In genomic region chr2:155691723-155692493, GRCm38 (mm10) we compare ENCODE assay signal across 8 mouse cellular contexts. TPM values are rescaled to one million over a fixed set of nuclear protein-coding genes. Genes with fewer than 3 reads are reported as not detected.
DNase-seq lines count a peak whose midpoint lies in the region; ATAC-seq and TF ChIP-seq lines count a peak whose summit lies in the region.

Gene Trpc4ap (minus strand): TSS chr2:155692384.

- TF ChIP-seq RAD21 in CH12.LX (IDR thresholded peaks at IDR 0.05; ENCODE audit: low read depth, low read length): peak; percentile 28

- in situ Hi-C loops in CH12.LX (cut with MboI; ENCODE audit: low pct_ligation_motif_present, low pct_unique_long_range_greater_than_20kb, low sequenced_read_pairs): loop anchor here (25.0 kb wide), 1 partner anchor 245 kb away; the partner anchor contains the start of genes Gdf5, Gm15557 and Uqcc1

- H3K27me3 ChIP-seq in CH12.LX (replicated peaks): no peaks in the 10 kb centered on the region
- H3K27me3 ChIP-seq in forebrain, embryonic 12.5 days: no peaks in the 10 kb centered on the region
- no peaks in the 10 kb centered on the region for H3K27me3 ChIP-seq in heart, postnatal 0 days (ENCODE audit: control insufficient read depth, insufficient read depth, low read length)
- no peaks in the 10 kb centered on the region for H3K27me3 ChIP-seq in liver, embryonic 16.5 days (ENCODE audit: control insufficient read depth, insufficient read depth, low read depth, low read length)
- no peaks in the 10 kb centered on the region for H3K27me3 ChIP-seq in neural tube, embryonic 13.5 days
- H3K27me3 ChIP-seq in testis, adult 2 months (ENCODE audit: control insufficient read depth, insufficient read depth, low read length): no peaks in the 10 kb centered on the region

- peaks cover 2 to 37% of the 10 kb centered on the region in 2 experiments; a peak in 2 of 4 replicates for H3K4me1 ChIP-seq in CH12.LX (ENCODE audit: control insufficient read depth in 1 of 2, insufficient read depth in 2 of 2)
- peaks cover 22% of the 10 kb centered on the region for H3K4me1 ChIP-seq in forebrain, embryonic 12.5 days
- H3K4me1 ChIP-seq in heart, postnatal 0 days (ENCODE audit: control insufficient read depth, insufficient read depth): peaks cover 10% of the 10 kb centered on the region
- H3K4me1 ChIP-seq in liver, embryonic 16.5 days (ENCODE audit: control insufficient read depth, low read depth, low read length): peaks cover 12% of the 10 kb centered on the region
- H3K4me1 ChIP-seq in neural tube, embryonic 13.5 days (replicated peaks): peaks cover 33% of the 10 kb centered on the region
- peaks cover 2% of the 10 kb centered on the region for H3K4me1 ChIP-seq in testis, adult 2 months (ENCODE audit: control insufficient read depth, insufficient read depth, low read length)

- peak; percentile 92 for DNase-seq in CH12.LX (ENCODE audit: extremely low read depth)
- peak; percentile 94 for DNase-seq in c-Kit-positive CD71-positive TER-119-negative erythroid progenitor cells, embryonic 14.5 days (ENCODE audit: low read depth)
- peak; percentile 95 for DNase-seq in heart, postnatal 0 days (ENCODE audit: low spot score)
- DNase-seq in kidney, postnatal 4 days: peak; percentile 98 to 99

- H3K79me2 ChIP-seq in CH12.LX (replicated peaks; ENCODE audit: control insufficient read depth, extremely low read depth, insufficient read depth, poor library complexity, severe bottlenecking): peaks cover 28% of the 10 kb centered on the region

- no peak for TF ChIP-seq EP300 in CH12.LX (IDR thresholded peaks at IDR 0.05; ENCODE audit: low read length)
- no peak for TF ChIP-seq EP300 in heart, postnatal 0 days (IDR thresholded peaks at IDR 0.05; ENCODE audit: low read depth)

- H3K36me3 ChIP-seq in CH12.LX (replicated peaks in 1 of 2; ENCODE audit: control insufficient read depth in 1 of 2, insufficient read depth in 1 of 2, low read length in 1 of 2): peaks cover 0 to 11% of the 10 kb centered on the region in 2 experiments
- peaks cover 8% of the 10 kb centered on the region for H3K36me3 ChIP-seq in forebrain, embryonic 12.5 days (replicated peaks)
- H3K36me3 ChIP-seq in heart, postnatal 0 days (replicated peaks; ENCODE audit: control insufficient read depth, insufficient read depth, low read length): no peaks in the 10 kb centered on the region; the same call in 1 of the 2 replicates
- H3K36me3 ChIP-seq in liver, embryonic 16.5 days (ENCODE audit: control insufficient read depth, insufficient read depth): no peaks in the 10 kb centered on the region
- peaks cover 6% of the 10 kb centered on the region; the same call in 1 of the 2 replicates for H3K36me3 ChIP-seq in neural tube, embryonic 13.5 days
- H3K36me3 ChIP-seq in testis, adult 2 months (ENCODE audit: control insufficient read depth, insufficient read depth, low read length): no peaks in the 10 kb centered on the region

- H3K9ac ChIP-seq in CH12.LX (ENCODE audit: insufficient read depth, low read depth): peak within 1 kb of the TSS; percentile 87
- peak within 1 kb of the TSS; percentile 91 for H3K9ac ChIP-seq in forebrain, embryonic 12.5 days
- H3K9ac ChIP-seq in heart, postnatal 0 days (replicated peaks; ENCODE audit: low read depth, low read length): peak within 1 kb of the TSS; percentile 70
- H3K9ac ChIP-seq in liver, embryonic 16.5 days (ENCODE audit: low read depth, low read length): peak within 1 kb of the TSS; percentile 99
- H3K9ac ChIP-seq in neural tube, embryonic 13.5 days: peak within 1 kb of the TSS; percentile 96

- dilution Hi-C loops in CH12.LX (cut with MboI; ENCODE audit: extremely low pct_ligation_motif_present, extremely low pct_unique_long_range_greater_than_20kb, low sequenced_read_pairs): no loop called here

- peak within 1 kb of the TSS; percentile 93 for H3K4me2 ChIP-seq in CH12.LX (ENCODE audit: insufficient read depth, low read depth, poor library complexity, severe bottlenecking)
- H3K4me2 ChIP-seq in forebrain, embryonic 12.5 days: peak within 1 kb of the TSS; percentile 72
- H3K4me2 ChIP-seq in heart, postnatal 0 days (ENCODE audit: low read depth, low read length): peak within 1 kb of the TSS; percentile 82
- peak within 1 kb of the TSS; percentile 68 for H3K4me2 ChIP-seq in liver, embryonic 16.5 days (ENCODE audit: low read depth, low read length)
- H3K4me2 ChIP-seq in neural tube, embryonic 13.5 days: peak within 1 kb of the TSS; percentile 94

- peak within 1 kb of the TSS; percentile 56 for H3K27ac ChIP-seq in CH12.LX (ENCODE audit: insufficient read depth, low read depth)
- H3K27ac ChIP-seq in forebrain, embryonic 12.5 days: peak within 1 kb of the TSS; percentile 89
- H3K27ac ChIP-seq in heart, postnatal 0 days (ENCODE audit: low read depth): peak within 1 kb of the TSS; percentile 91
- peak within 1 kb of the TSS; percentile 88 for H3K27ac ChIP-seq in liver, embryonic 16.5 days (ENCODE audit: low read length)
- peak within 1 kb of the TSS; percentile 90 for H3K27ac ChIP-seq in neural tube, embryonic 13.5 days (replicated peaks)
- H3K27ac ChIP-seq in testis, adult 2 months (ENCODE audit: control insufficient read depth, insufficient read depth, low read depth, low read length): peak within 1 kb of the TSS; percentile 89

- peak within 1 kb of the TSS; percentile 80 to 98 (median 98) for H3K4me3 ChIP-seq in CH12.LX (replicated peaks in 1 of 3; ENCODE audit: low read depth in 2 of 3, low read length in 2 of 3, poor library complexity in 1 of 3)
- H3K4me3 ChIP-seq in forebrain, embryonic 12.5 days (replicated peaks): peak within 1 kb of the TSS; percentile 99
- H3K4me3 ChIP-seq in heart, postnatal 0 days (ENCODE audit: low read depth, low read length): peak within 1 kb of the TSS; percentile 94
- H3K4me3 ChIP-seq in liver, embryonic 16.5 days (ENCODE audit: low read depth, low read length): peak within 1 kb of the TSS; percentile 97
- H3K4me3 ChIP-seq in neural tube, embryonic 13.5 days: peak within 1 kb of the TSS; percentile 94
- H3K4me3 ChIP-seq in testis, adult 2 months (ENCODE audit: control insufficient read depth, low read depth, low read length): peak within 1 kb of the TSS; percentile 96

- ATAC-seq in forebrain, embryonic 12.5 days (ENCODE audit: low FRiP score): peak; percentile 95
- peak; percentile 97 for ATAC-seq in heart, postnatal 0 days (ENCODE audit: insufficient read depth, low read depth)
- ATAC-seq in liver, embryonic 16.5 days (ENCODE audit: low read depth): peak; percentile 96
- ATAC-seq in neural tube, embryonic 13.5 days (ENCODE audit: low read depth): peak; percentile 95

- TF ChIP-seq POLR2A in CH12.LX (IDR thresholded peaks at IDR 0.05; ENCODE audit: low read depth, low read length): peak; percentile 92
- TF ChIP-seq POLR2A in testis, adult 2 months (IDR thresholded peaks at IDR 0.05; ENCODE audit: control insufficient read depth, low read depth, low read length): peak; percentile 93

- TF ChIP-seq CTCF in CH12.LX (conservative IDR thresholded peaks at IDR 0.05 in 1 of 2, IDR thresholded peaks at IDR 0.05 in 1 of 2; ENCODE audit: low read depth in 2 of 2, low read length in 2 of 2): peak; percentile 72 to 81
- TF ChIP-seq CTCF in heart, postnatal 0 days (IDR thresholded peaks at IDR 0.05; ENCODE audit: low read depth): peak; percentile 96
- peak; percentile 98 for TF ChIP-seq CTCF in testis, adult 2 months (IDR thresholded peaks at IDR 0.05; ENCODE audit: control insufficient read depth, insufficient read depth, insufficient replicate concordance, low read depth, low read length)

- WGBS in forebrain, embryonic 12.5 days: under 1% methylated on average over 62 of the region's 72 CpGs
- under 1% methylated on average over 63 of the region's 72 CpGs for WGBS in heart, postnatal 0 days
- WGBS in liver, embryonic 16.5 days (ENCODE audit: insufficient replicate concordance): under 1% methylated on average over 69 of the region's 72 CpGs
- under 1% methylated on average over 72 of the region's 72 CpGs for WGBS in neural tube, embryonic 13.5 days

- H3K9me3 ChIP-seq in CH12.LX (replicated peaks; ENCODE audit: low read length): no peaks in the 10 kb centered on the region
- no peaks in the 10 kb centered on the region for H3K9me3 ChIP-seq in forebrain, embryonic 12.5 days
- H3K9me3 ChIP-seq in heart, postnatal 0 days (replicated peaks; ENCODE audit: control insufficient read depth, low read length): no peaks in the 10 kb centered on the region
- no peaks in the 10 kb centered on the region for H3K9me3 ChIP-seq in liver, embryonic 16.5 days (replicated peaks; ENCODE audit: control insufficient read depth, low read length)
- no peaks in the 10 kb centered on the region for H3K9me3 ChIP-seq in neural tube, embryonic 13.5 days

TF ChIP-seq in CH12.LX, 34 proteins besides CTCF, POLR2A, EP300 and RAD21 (continues in another document):
- TF ChIP-seq TCF12 (IDR thresholded peaks at IDR 0.05; ENCODE audit: low read depth, low read length): peak; percentile 74
- TF ChIP-seq HCFC1 (IDR thresholded peaks at IDR 0.05; ENCODE audit: low read depth, low read length): peak; percentile 98
- no peak for TF ChIP-seq JUND (conservative IDR thresholded peaks at IDR 0.05; ENCODE audit: low read depth, low read length)
- TF ChIP-seq MAX (IDR thresholded peaks at IDR 0.05; ENCODE audit: low read length): peak; percentile 85
- TF ChIP-seq GABPA (IDR thresholded peaks at IDR 0.05; ENCODE audit: insufficient replicate concordance, low read depth, low read length): peak; percentile 12; the same call in 1 of the 2 replicates
- TF ChIP-seq UBTF (IDR thresholded peaks at IDR 0.05; ENCODE audit: low read depth, low read length): 0 out of 2 replicates have a peak, but pooled peaks have one; percentile 64
- TF ChIP-seq MYC (IDR thresholded peaks at IDR 0.05; ENCODE audit: low read depth, low read length): peak; percentile 96
- TF ChIP-seq KAT2A (IDR thresholded peaks at IDR 0.05; ENCODE audit: insufficient replicate concordance, low read length): peak; percentile 95; the same call in 1 of the 2 replicates
- TF ChIP-seq JUN (IDR thresholded peaks at IDR 0.05; ENCODE audit: insufficient read depth, low read depth, low read length): no peak
- TF ChIP-seq E2F4 (IDR thresholded peaks at IDR 0.05; ENCODE audit: insufficient replicate concordance, low read depth, low read length): no peak
- peak; percentile 48; the same call in 1 of the 2 replicates for TF ChIP-seq MEF2A (IDR thresholded peaks at IDR 0.05; ENCODE audit: borderline replicate concordance, low read depth, low read length)

RNA-seq across cellular contexts. Expression of gene Trpc4ap, which starts in this region (rescaled TPM):
- total RNA-seq in CH12.LX (2012; rRNA removed) (49.1 and 52.8 TPM in 2 replicates), CH12.LX (2014; rRNA removed) (53.7 and 55.8 TPM in 2 replicates)
- 73.3 and 105 TPM in 2 replicates for polyA plus RNA-seq in CH12.LX (2012; ENCODE audit: insufficient read length, low read depth)
- 159 and 167 TPM in 2 replicates for polyA plus RNA-seq in forebrain, embryonic 12.5 days (2016; fragmentation: Nextera tagmentation; extraction: Ambion mirVana)
- 83.8 and 84.8 TPM in 2 replicates for total RNA-seq in heart, postnatal 0 days (2014; rRNA removed; ENCODE audit: low replicate concordance)
- polyA plus RNA-seq in heart, postnatal 0 days (2015; fragmentation: Nextera tagmentation; extraction: Ambion mirVana): 67.0 and 70.5 TPM in 2 replicates
- polyA plus RNA-seq in liver, embryonic 16.5 days (2015; fragmentation: Nextera tagmentation; extraction: Ambion mirVana): 49.7 and 50.7 TPM in 2 replicates
- 164 and 166 TPM in 2 replicates for polyA plus RNA-seq in neural tube, embryonic 13.5 days (2015; fragmentation: Nextera tagmentation; extraction: Ambion mirVana)
- 82.2 and 91.7 TPM in 2 replicates for polyA plus RNA-seq in testis, adult 2 months (2012; rRNA removed)

Comparison
In these comparisons a context has a peak if more than half of its experiments do, and no peak if none do; other contexts are left out.
1. Peak in every context shown above with its lines: DNase-seq, ATAC-seq, H3K4me3 ChIP-seq and H3K27ac ChIP-seq.